Mouse (Mus musculus) 3T3-L1 (cell line): ENCODE data around the gene Spsb4.
A peak's percentile ranks its signal among the peaks of the same experiment; 100 is the strongest.

Experiments
- DNase-seq: peaks from one replicate; pipeline ENCODE4 v3.0.0-alpha.2; 2015; ENCODE audit warnings: low read depth, low spot score

Spsb4 gene

GRCm38 (mm10) chr9:96980037-96980997 is 38.3 kb downstream of the Spsb4 start:
- no peak for DNase-seq

GRCm38 (mm10) chr9:96979417-96980030 is 39.1 kb downstream of the Spsb4 start:
- no peak for DNase-seq

GRCm38 (mm10) chr9:96978147-96978782 is 40.4 kb downstream of the Spsb4 start:
- no peak for DNase-seq

GRCm38 (mm10) chr9:96977287-96978145 is 41.1 kb downstream of the Spsb4 start:
- DNase-seq: peak; percentile 55

GRCm38 (mm10) chr9:96973091-96973490 is 45.6 kb downstream of the Spsb4 start:
- no peak for DNase-seq

- DNase-seq: no peak
These were observed 46.8 kb downstream of the Spsb4 start for GRCm38 (mm10) chr9:96971625-96972404.

- DNase-seq: no peak
These were observed 51.1 kb downstream of the Spsb4 start for GRCm38 (mm10) chr9:96967516-96967915.

- DNase-seq: no peak
These were observed 52.2 kb downstream of the Spsb4 start for GRCm38 (mm10) chr9:96966465-96966864.

- DNase-seq: no peak
These were observed 55.0 kb downstream of the Spsb4 start for GRCm38 (mm10) chr9:96963443-96964215.

- DNase-seq: no peak
These were observed 55.9 kb downstream of the Spsb4 start for GRCm38 (mm10) chr9:96962714-96963113.

GRCm38 (mm10) chr9:96961986-96962701 is 56.5 kb downstream of the Spsb4 start:
- no peak for DNase-seq

GRCm38 (mm10) chr9:96961006-96961405 is 57.6 kb downstream of the Spsb4 start:
- DNase-seq: peak; percentile 34

GRCm38 (mm10) chr9:96960241-96960640 is 58.4 kb downstream of the Spsb4 start:
- DNase-seq: no peak

- no peak for DNase-seq
These were observed 59.2 kb downstream of the Spsb4 start for GRCm38 (mm10) chr9:96959469-96959868.

GRCm38 (mm10) chr9:96958009-96958615 is 60.5 kb downstream of the Spsb4 start:
- DNase-seq: no peak

- no peak for DNase-seq
These were observed 61.3 kb downstream of the Spsb4 start for GRCm38 (mm10) chr9:96957298-96957865.

- no peak for DNase-seq
These were observed 61.9 kb downstream of the Spsb4 start for GRCm38 (mm10) chr9:96956646-96957297.
